22 mouse cellular contexts compared by ENCODE assay signal in genomic region chr3:126299257-126299656, GRCm38 (mm10).
A peak's percentile ranks its signal among the peaks of the same experiment; 100 is the strongest.
DNase-seq lines count a peak whose midpoint lies in the region; ATAC-seq lines count a peak whose summit lies in the region.
"Had no signal": no experiment of that assay in that cellular context is flagged by ENCODE, and none has a peak within 500 bp of the region (broad histone marks: within the 10 kb centered on the region; RNA-seq: fewer than 3 reads in every experiment).

No protein-coding gene starts in this region.

- H3K9ac ChIP-seq in heart, embryonic 12.5 days = no peak overlapping the region
- H3K9ac ChIP-seq in kidney, embryonic 15.5 days = no peak overlapping the region
- H3K9ac ChIP-seq: embryonic facial prominence, embryonic 12.5 days; forebrain, embryonic 15.5 days; hindbrain, embryonic 12.5 days had no signal

- DNase-seq in heart, postnatal 4 days = no peak
- peak; percentile 8 for DNase-seq in kidney, postnatal 10 days
- DNase-seq in 416B (ENCODE audit: low read depth) (peak; percentile 24), MEL-GATA-1-ER (ENCODE audit: extremely low read depth, low read depth) (peak; percentile 34)
- no peak for DNase-seq in frontal cortex, postnatal 36 days (ENCODE audit: low spot score in 2 of 2)
- no peak for DNase-seq in right cerebral cortex, postnatal 10 days (ENCODE audit: low spot score in 2 of 2)
- DNase-seq: adrenal gland, postnatal 10 days; cerebellum, adult 2 months; cerebellum, postnatal 25 days; gastrocnemius, postnatal 10 days; heart, adult 18-20 months; heart, postnatal 14 days; kidney, adult 8-10 months had no signal

- H3K9me3 ChIP-seq in heart, embryonic 12.5 days (replicated peaks) = no peaks in the 10 kb centered on the region
- no peaks in the 10 kb centered on the region for H3K9me3 ChIP-seq in kidney, embryonic 15.5 days (replicated peaks)
- H3K9me3 ChIP-seq: embryonic facial prominence, embryonic 12.5 days; forebrain, embryonic 15.5 days; heart, embryonic 10.5 days; hindbrain, embryonic 12.5 days had no signal

- no peak overlapping the region for H3K4me3 ChIP-seq in heart, embryonic 12.5 days
- no peak overlapping the region for H3K4me3 ChIP-seq in kidney, embryonic 15.5 days (replicated peaks)
- H3K4me3 ChIP-seq: embryonic facial prominence, embryonic 12.5 days; forebrain, embryonic 15.5 days; heart, embryonic 10.5 days; hindbrain, embryonic 12.5 days had no signal

- no peak overlapping the region for H3K4me2 ChIP-seq in heart, embryonic 12.5 days
- no peak overlapping the region for H3K4me2 ChIP-seq in kidney, embryonic 15.5 days
- H3K4me2 ChIP-seq: embryonic facial prominence, embryonic 12.5 days; forebrain, embryonic 15.5 days; hindbrain, embryonic 12.5 days had no signal

- peaks cover 17% of the 10 kb centered on the region for H3K4me1 ChIP-seq in heart, embryonic 12.5 days (replicated peaks)
- no peaks in the 10 kb centered on the region for H3K4me1 ChIP-seq in kidney, embryonic 15.5 days
- H3K4me1 ChIP-seq: embryonic facial prominence, embryonic 12.5 days; forebrain, embryonic 15.5 days; hindbrain, embryonic 12.5 days had no signal

- no peaks in the 10 kb centered on the region for H3K27me3 ChIP-seq in heart, embryonic 12.5 days (replicated peaks)
- no peaks in the 10 kb centered on the region for H3K27me3 ChIP-seq in kidney, embryonic 15.5 days
- H3K27me3 ChIP-seq: embryonic facial prominence, embryonic 12.5 days; forebrain, embryonic 15.5 days; hindbrain, embryonic 12.5 days had no signal

- no peak overlapping the region for H3K27ac ChIP-seq in heart, embryonic 12.5 days (ENCODE audit: poor library complexity, severe bottlenecking)
- no peak overlapping the region for H3K27ac ChIP-seq in kidney, embryonic 15.5 days
- H3K27ac ChIP-seq: embryonic facial prominence, embryonic 12.5 days; forebrain, embryonic 15.5 days; heart, embryonic 10.5 days; hindbrain, embryonic 12.5 days had no signal

- 31% methylated on average over 3 of the region's 3 CpGs for WGBS in heart, embryonic 12.5 days
- WGBS in kidney, embryonic 15.5 days = 80% methylated on average over 3 of the region's 3 CpGs

- ATAC-seq in heart, embryonic 12.5 days (ENCODE audit: insufficient number of reproducible peaks, low FRiP score) = peak; percentile 51; the same call in 1 of the 2 replicates
- no peak for ATAC-seq in kidney, embryonic 15.5 days (replicated peaks; ENCODE audit: low FRiP score)
- ATAC-seq: forebrain, embryonic 15.5 days; hindbrain, embryonic 16.5 days; inflammation-experienced regulatory T-cells, adult 6 months; intestine, postnatal 0 days had no signal

- H3K36me3 ChIP-seq in heart, embryonic 12.5 days = no peaks in the 10 kb centered on the region
- no peaks in the 10 kb centered on the region for H3K36me3 ChIP-seq in kidney, embryonic 15.5 days
- H3K36me3 ChIP-seq: embryonic facial prominence, embryonic 12.5 days; forebrain, embryonic 15.5 days; heart, embryonic 10.5 days; hindbrain, embryonic 12.5 days had no signal

Comparison
In these comparisons a context has a peak if more than half of its experiments do, and no peak if none do; other contexts are left out.
1. DNase-seq: peak in kidney, postnatal 10 days (single experiment), 416B (single experiment) and MEL-GATA-1-ER (single experiment); none in heart, postnatal 4 days (single experiment), frontal cortex, postnatal 36 days (0 of 2) and right cerebral cortex, postnatal 10 days (0 of 2).